Mouse (Mus musculus): ENCODE results near the gene Me3. TPM values are rescaled to one million over a fixed set of nuclear protein-coding genes. Genes with fewer than 3 reads are reported as not detected.

The Me3 gene
- polyA plus RNA-seq, 1 experiment = 2.1 TPM

GRCm38 (mm10) chr7:89647864-89648263, 15.7 kb downstream of the Me3 start:
- H3ac ChIP-seq (ENCODE audit: control insufficient read depth, insufficient read length, low read depth) = no peak overlapping the region
- H3K79me3 ChIP-seq (ENCODE audit: low read depth) = no peaks in the 10 kb centered on the region
- no peak overlapping the region for H3K4me3 ChIP-seq (ENCODE audit: insufficient read depth, poor library complexity, severe bottlenecking)
- no peaks in the 10 kb centered on the region for H3K79me2 ChIP-seq (ENCODE audit: control insufficient read depth, insufficient read depth)
- TF ChIP-seq CEBPB (IDR thresholded peaks at IDR 0.05; ENCODE audit: low read depth) (no peak), MAX (IDR thresholded peaks at IDR 0.05) (no peak), MYOD1 (IDR thresholded peaks at IDR 0.05; ENCODE audit: control insufficient read depth, insufficient read length, low read depth) (no peak), CTCF (IDR thresholded peaks at IDR 0.05; ENCODE audit: control insufficient read depth, insufficient read depth, insufficient read length) (no peak), FOSL1 (IDR thresholded peaks at IDR 0.05; ENCODE audit: insufficient read depth, low read length, poor library complexity, severe bottlenecking) (no peak), USF1 (IDR thresholded peaks at IDR 0.05; ENCODE audit: low read depth) (no peak), MYOG (IDR thresholded peaks at IDR 0.05; ENCODE audit: control insufficient read depth, extremely low read depth, insufficient read length) (no peak)
- H3K36me3 ChIP-seq (ENCODE audit: control insufficient read depth, insufficient read depth) = no peaks in the 10 kb centered on the region
- H3K27me3 ChIP-seq (ENCODE audit: control insufficient read depth, insufficient read depth, insufficient read length) = no peaks in the 10 kb centered on the region

DNA sequence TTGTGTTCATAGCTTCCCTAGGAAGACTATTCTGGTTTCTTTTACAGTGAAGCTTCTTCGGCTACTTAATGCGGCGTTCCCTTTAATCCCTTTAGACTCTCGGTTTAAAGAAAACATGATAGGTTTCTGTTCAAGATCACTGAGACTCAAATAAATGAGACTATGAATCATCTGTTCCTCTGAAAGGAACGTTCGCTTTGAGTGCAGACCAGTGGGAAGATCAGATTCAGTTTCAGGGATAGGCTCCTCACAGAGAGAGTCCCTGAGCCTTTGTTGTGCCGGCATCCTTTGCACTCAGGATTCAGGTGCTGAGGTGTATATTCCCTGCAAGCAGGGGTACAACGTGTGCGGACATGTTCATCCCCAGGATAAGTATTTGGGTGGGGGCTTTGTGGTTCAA, 25.0 kb downstream of the Me3 start:
- no peak overlapping the region for H3ac ChIP-seq (ENCODE audit: control insufficient read depth, insufficient read length, low read depth)
- no peaks in the 10 kb centered on the region for H3K79me2 ChIP-seq (ENCODE audit: control insufficient read depth, insufficient read depth)
- H3K4me3 ChIP-seq (ENCODE audit: insufficient read depth, poor library complexity, severe bottlenecking) = no peak overlapping the region
- H3K79me3 ChIP-seq (ENCODE audit: low read depth) = no peaks in the 10 kb centered on the region
- no peak for TF ChIP-seq MAX (IDR thresholded peaks at IDR 0.05)
- no peak for TF ChIP-seq CEBPB (IDR thresholded peaks at IDR 0.05; ENCODE audit: low read depth)
- no peaks in the 10 kb centered on the region for H3K36me3 ChIP-seq (ENCODE audit: control insufficient read depth, insufficient read depth)
- H3K27me3 ChIP-seq (ENCODE audit: control insufficient read depth, insufficient read depth, insufficient read length) = no peaks in the 10 kb centered on the region

DNA sequence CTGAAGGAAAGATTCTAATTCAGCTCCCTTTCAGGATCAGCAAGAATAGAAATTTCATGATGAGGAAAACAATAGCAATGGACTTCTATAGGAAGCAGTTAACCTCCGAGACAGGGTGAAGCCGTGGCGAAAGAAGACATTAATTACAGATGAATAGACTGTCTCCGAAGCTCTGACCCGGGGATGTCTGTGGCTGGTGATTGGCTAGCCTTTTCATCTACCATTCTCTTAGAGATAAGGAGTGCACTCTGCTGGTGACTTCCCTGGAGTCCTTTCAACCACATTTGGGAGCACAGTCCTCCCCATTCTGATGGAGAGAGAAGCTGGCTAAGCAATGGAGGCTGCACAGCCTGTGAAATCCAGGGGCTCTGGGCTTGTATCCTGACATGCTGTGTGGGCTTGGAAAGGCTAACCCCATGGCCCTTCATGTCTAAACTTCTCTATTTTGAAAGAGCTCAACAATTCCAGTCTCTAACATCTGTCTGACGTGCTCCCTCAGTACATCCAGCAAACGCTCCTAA, 25.6 kb downstream of the Me3 start:
- no peak for TF ChIP-seq MYOD1 (IDR thresholded peaks at IDR 0.05; ENCODE audit: control insufficient read depth, insufficient read length, low read depth)
- TF ChIP-seq MYOG (IDR thresholded peaks at IDR 0.05; ENCODE audit: control insufficient read depth, extremely low read depth, insufficient read length) = no peak

GRCm38 (mm10) chr7:89664197-89664596, 32.0 kb downstream of the Me3 start:
- Histone ChIP-seq H3K4me3 (ENCODE audit: insufficient read depth, poor library complexity, severe bottlenecking) (no peak overlapping the region), H3K79me3 (ENCODE audit: low read depth) (no peaks in the 10 kb centered on the region), H3K27me3 (ENCODE audit: control insufficient read depth, insufficient read depth, insufficient read length) (no peaks in the 10 kb centered on the region), H3K79me2 (ENCODE audit: control insufficient read depth, insufficient read depth) (no peaks in the 10 kb centered on the region), H3K36me3 (ENCODE audit: control insufficient read depth, insufficient read depth) (no peaks in the 10 kb centered on the region), H3ac (ENCODE audit: control insufficient read depth, insufficient read length, low read depth) (no peak overlapping the region)
- TF ChIP-seq MYOD1 (IDR thresholded peaks at IDR 0.05; ENCODE audit: control insufficient read depth, insufficient read length, low read depth) = peak; percentile 80
- TF ChIP-seq CTCF (IDR thresholded peaks at IDR 0.05; ENCODE audit: control insufficient read depth, insufficient read depth, insufficient read length) = no peak
- no peak for TF ChIP-seq MYOG (IDR thresholded peaks at IDR 0.05; ENCODE audit: control insufficient read depth, extremely low read depth, insufficient read length)
- TF ChIP-seq MAX (IDR thresholded peaks at IDR 0.05) = no peak
- no peak for TF ChIP-seq CEBPB (IDR thresholded peaks at IDR 0.05; ENCODE audit: low read depth)
- no peak for TF ChIP-seq USF1 (IDR thresholded peaks at IDR 0.05; ENCODE audit: low read depth)

More for the DNA sequence above, 25.6 kb downstream of the Me3 start:
- no peaks in the 10 kb centered on the region for H3K36me3 ChIP-seq (ENCODE audit: control insufficient read depth, insufficient read depth)
- no peak overlapping the region for H3ac ChIP-seq (ENCODE audit: control insufficient read depth, insufficient read length, low read depth)
- no peaks in the 10 kb centered on the region for H3K79me2 ChIP-seq (ENCODE audit: control insufficient read depth, insufficient read depth)
- H3K27me3 ChIP-seq (ENCODE audit: control insufficient read depth, insufficient read depth, insufficient read length) = no peaks in the 10 kb centered on the region
- no peak overlapping the region for H3K4me3 ChIP-seq (ENCODE audit: insufficient read depth, poor library complexity, severe bottlenecking)
- no peaks in the 10 kb centered on the region for H3K79me3 ChIP-seq (ENCODE audit: low read depth)

DNA sequence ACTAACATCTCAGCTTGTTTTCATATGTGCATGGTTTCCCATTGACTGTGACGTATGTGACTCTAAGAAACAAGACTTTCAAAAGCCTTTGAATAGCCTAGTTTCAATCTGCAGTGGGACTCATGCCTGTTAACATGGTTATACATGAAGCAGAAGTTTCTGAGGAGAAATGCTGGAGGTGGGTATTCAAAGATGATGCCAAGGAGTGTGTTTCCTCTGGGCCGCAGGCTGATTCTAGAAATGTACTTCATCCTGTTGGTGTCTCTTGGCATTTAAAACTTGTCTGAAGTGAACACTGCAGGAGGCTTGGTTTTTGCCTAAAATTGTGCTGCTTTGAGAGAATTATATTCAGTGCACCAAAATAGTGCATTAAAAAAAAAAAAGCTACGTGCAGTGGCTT, 34.2 kb downstream of the Me3 start:
- Histone ChIP-seq H3K27me3 (ENCODE audit: control insufficient read depth, insufficient read depth, insufficient read length) (no peaks in the 10 kb centered on the region), H3K79me2 (ENCODE audit: control insufficient read depth, insufficient read depth) (no peaks in the 10 kb centered on the region), H3K36me3 (ENCODE audit: control insufficient read depth, insufficient read depth) (no peaks in the 10 kb centered on the region), H3K79me3 (ENCODE audit: low read depth) (no peaks in the 10 kb centered on the region), H3ac (ENCODE audit: control insufficient read depth, insufficient read length, low read depth) (no peak overlapping the region), H3K4me3 (ENCODE audit: insufficient read depth, poor library complexity, severe bottlenecking) (no peak overlapping the region)
- TF ChIP-seq CTCF (IDR thresholded peaks at IDR 0.05; ENCODE audit: control insufficient read depth, insufficient read depth, insufficient read length) (no peak), MYOD1 (IDR thresholded peaks at IDR 0.05; ENCODE audit: control insufficient read depth, insufficient read length, low read depth) (no peak), MYOG (IDR thresholded peaks at IDR 0.05; ENCODE audit: control insufficient read depth, extremely low read depth, insufficient read length) (no peak), MAX (IDR thresholded peaks at IDR 0.05) (no peak), CEBPB (IDR thresholded peaks at IDR 0.05; ENCODE audit: low read depth) (no peak), USF1 (IDR thresholded peaks at IDR 0.05; ENCODE audit: low read depth) (no peak), FOSL1 (IDR thresholded peaks at IDR 0.05; ENCODE audit: insufficient read depth, low read length, poor library complexity, severe bottlenecking) (no peak)

DNA sequence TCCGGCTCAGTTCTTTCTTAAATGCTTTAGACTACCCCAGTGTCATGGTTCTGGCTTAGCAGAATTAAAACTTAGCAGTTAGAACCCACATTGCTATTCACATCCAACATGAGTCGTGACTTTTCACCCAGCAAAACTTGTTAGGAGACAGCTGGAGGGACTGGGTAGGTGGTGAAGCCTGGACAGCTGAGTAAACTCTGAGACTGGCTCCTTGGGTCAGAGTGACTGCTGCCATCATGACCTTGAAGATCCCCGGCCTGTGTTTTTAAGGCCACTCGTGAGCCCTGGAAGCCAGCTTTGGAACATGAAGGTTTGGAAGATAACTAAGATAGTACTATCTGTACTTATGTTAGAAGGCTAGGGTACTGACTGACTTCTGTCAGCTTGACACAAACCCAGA, 35.4 kb downstream of the Me3 start:
- Histone ChIP-seq H3K79me2 (ENCODE audit: control insufficient read depth, insufficient read depth) (no peaks in the 10 kb centered on the region), H3K36me3 (ENCODE audit: control insufficient read depth, insufficient read depth) (no peaks in the 10 kb centered on the region), H3K27me3 (ENCODE audit: control insufficient read depth, insufficient read depth, insufficient read length) (no peaks in the 10 kb centered on the region), H3K79me3 (ENCODE audit: low read depth) (no peaks in the 10 kb centered on the region), H3K4me3 (ENCODE audit: insufficient read depth, poor library complexity, severe bottlenecking) (no peak overlapping the region), H3ac (ENCODE audit: control insufficient read depth, insufficient read length, low read depth) (no peak overlapping the region)
- TF ChIP-seq USF1 (IDR thresholded peaks at IDR 0.05; ENCODE audit: low read depth) = no peak
- no peak for TF ChIP-seq CEBPB (IDR thresholded peaks at IDR 0.05; ENCODE audit: low read depth)
- TF ChIP-seq MYOD1 (IDR thresholded peaks at IDR 0.05; ENCODE audit: control insufficient read depth, insufficient read length, low read depth) = peak; percentile 69
